Mouse (Mus musculus) c-Kit-positive CD71-positive TER-119-positive erythroid progenitor cells, embryonic 14.5 days (primary cell): Measurements from ENCODE around the gene Elfn1.

ENCODE experiments used
- DNase-seq: peaks from one replicate; pipeline ENCODE4 v3.0.0-alpha.2; 2013; ENCODE audit warnings: low spot score

The Elfn1 gene

GRCm38 (mm10) chr5:139907714-139908242, at the start of gene Elfn1:
TSS of gene Elfn1 (plus strand) at chr5:139907943.
- DNase-seq = no peak

- no peak for DNase-seq
These were observed 47.2 kb upstream of the Elfn1 start for GRCm38 (mm10) chr5:139860328-139861104.

- DNase-seq = no peak
These were observed 45.0 kb upstream of the Elfn1 start for GRCm38 (mm10) chr5:139862759-139863158.

- DNase-seq = no peak
These were observed 36.9 kb upstream of the Elfn1 start for GRCm38 (mm10) chr5:139870886-139871285.

- no peak for DNase-seq
These were observed 36.2 kb upstream of the Elfn1 start for GRCm38 (mm10) chr5:139871526-139871925.

- no peak for DNase-seq
These were observed 30.2 kb upstream of the Elfn1 start for GRCm38 (mm10) chr5:139877563-139877962.

GRCm38 (mm10) chr5:139879694-139880093, 28.0 kb upstream of the Elfn1 start:
- DNase-seq = no peak

GRCm38 (mm10) chr5:139881161-139881560, 26.6 kb upstream of the Elfn1 start:
- no peak for DNase-seq

GRCm38 (mm10) chr5:139888624-139889023, 19.1 kb upstream of the Elfn1 start:
- no peak for DNase-seq

- DNase-seq = no peak
These were observed 18.4 kb upstream of the Elfn1 start for GRCm38 (mm10) chr5:139889370-139889769.

- no peak for DNase-seq
These were observed 15.3 kb upstream of the Elfn1 start for GRCm38 (mm10) chr5:139892326-139892994.

- DNase-seq = no peak
These were observed 14.8 kb upstream of the Elfn1 start for GRCm38 (mm10) chr5:139892995-139893345.

GRCm38 (mm10) chr5:139894025-139894508, 13.7 kb upstream of the Elfn1 start:
- no peak for DNase-seq

- DNase-seq = no peak
These were observed 8.7 kb upstream of the Elfn1 start for GRCm38 (mm10) chr5:139899044-139899443.

- no peak for DNase-seq
These were observed 2.6 kb upstream of the Elfn1 start for GRCm38 (mm10) chr5:139905121-139905520.

- no peak for DNase-seq
These were observed 1.2 kb upstream of the Elfn1 start for GRCm38 (mm10) chr5:139906507-139906906.

GRCm38 (mm10) chr5:139907241-139907640, 502 bp upstream of the Elfn1 start:
- DNase-seq = no peak

- DNase-seq = no peak
These were observed 584 bp downstream of the Elfn1 start for GRCm38 (mm10) chr5:139908243-139908810.

GRCm38 (mm10) chr5:139908811-139909627, 1.3 kb downstream of the Elfn1 start:
- no peak for DNase-seq

- no peak for DNase-seq
These were observed 2.2 kb downstream of the Elfn1 start for GRCm38 (mm10) chr5:139909710-139910550.

GRCm38 (mm10) chr5:139910755-139911300, 3.1 kb downstream of the Elfn1 start:
- no peak for DNase-seq
